Mouse (Mus musculus) urinary bladder, adult 18-20 months (tissue): ENCODE measurements at regions not wholly inside any gene's neighbourhood (a gene's known extent, or its start where the extent isn't known, plus 50 kb on each side); places are given as distances from the start of the nearest gene placed in this dataset.
"Not testable (repeated sequence)": the region's sequence is repeated elsewhere in the genome, so short reads cannot be mapped to it uniquely, and the experiment has no call there.

ENCODE experiments used
- DNase-seq, 2 experiments: peaks; one replicate each; pipeline ENCODE4 v3.0.0; 2022; ENCODE audit warnings: low spot score in 2 of 2, mixed read lengths in 2 of 2

DNA sequence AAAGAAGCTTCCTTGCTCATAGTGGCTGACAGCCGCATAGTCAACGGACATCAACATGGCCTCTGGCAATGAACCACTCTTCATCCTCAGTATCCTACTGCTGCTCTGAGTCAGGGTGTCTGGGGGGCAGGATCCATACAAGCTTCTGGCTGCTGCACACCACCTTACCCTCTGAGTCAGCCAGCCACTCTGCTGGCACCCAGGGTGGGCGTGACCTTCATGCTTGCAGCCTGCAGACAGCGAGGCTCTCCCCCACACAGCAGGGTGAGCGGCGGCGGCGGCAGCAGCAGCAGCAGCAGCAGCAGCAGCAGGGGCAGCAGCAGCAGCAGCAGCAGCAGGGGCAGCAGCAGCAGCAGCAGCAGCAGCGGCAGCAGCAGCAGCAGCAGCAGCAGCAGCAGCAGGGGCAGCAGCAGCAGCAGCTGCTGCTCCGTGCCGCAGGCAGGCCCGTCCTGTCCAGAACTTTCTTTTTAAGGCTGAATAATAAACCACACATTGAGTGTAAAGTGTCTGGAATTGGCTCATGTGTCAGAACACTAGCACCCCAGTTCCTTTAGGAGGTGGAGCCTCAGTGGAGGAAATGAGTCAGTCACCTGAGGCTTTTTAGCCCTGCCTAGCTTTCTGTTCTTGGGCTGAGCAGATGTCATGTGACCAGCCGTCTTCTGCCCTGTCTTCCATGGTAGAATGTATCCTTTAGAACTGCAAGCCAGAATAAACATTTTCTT is 186.3 kb downstream of the 1810013L24Rik start:
- no peak for DNase-seq

DNA sequence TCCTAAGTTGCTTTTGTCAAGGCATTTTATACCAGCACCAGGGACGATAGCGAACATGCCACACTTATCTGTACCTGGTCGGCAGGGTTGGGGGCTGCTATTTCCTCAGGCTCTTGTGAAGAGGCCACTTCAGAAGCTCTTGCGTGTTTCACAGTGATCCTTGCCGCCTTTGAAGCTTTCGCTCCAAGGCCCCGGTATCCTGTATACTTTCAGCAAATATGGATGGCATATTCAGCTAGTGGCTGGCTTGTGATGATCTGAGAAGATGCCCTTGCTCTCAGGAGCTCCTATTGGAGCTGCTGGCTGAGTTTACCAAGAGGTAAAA is 186.8 kb downstream of the 1810013L24Rik start:
- no peak for DNase-seq

DNA sequence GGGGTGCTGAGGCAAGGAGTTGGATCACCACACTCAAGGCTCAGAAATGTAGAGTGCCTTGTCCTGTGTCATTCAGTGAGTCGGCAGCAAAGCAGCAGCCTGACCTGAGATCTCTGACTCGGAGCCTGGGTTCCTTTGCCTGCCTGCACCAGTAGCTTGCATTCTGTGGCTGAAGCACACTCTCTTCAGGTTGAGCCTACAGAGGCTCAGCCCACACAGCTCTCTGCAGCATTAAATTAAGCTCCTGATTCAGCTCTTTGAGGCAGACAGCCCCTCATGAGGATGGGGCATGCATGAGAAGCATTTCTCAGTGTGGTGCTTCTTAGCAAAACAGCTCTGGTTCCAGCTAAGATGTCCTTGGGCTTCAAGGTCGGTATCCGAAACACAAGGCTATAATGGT is 200.8 kb downstream of the 1810013L24Rik start:
- no peak for DNase-seq

DNA sequence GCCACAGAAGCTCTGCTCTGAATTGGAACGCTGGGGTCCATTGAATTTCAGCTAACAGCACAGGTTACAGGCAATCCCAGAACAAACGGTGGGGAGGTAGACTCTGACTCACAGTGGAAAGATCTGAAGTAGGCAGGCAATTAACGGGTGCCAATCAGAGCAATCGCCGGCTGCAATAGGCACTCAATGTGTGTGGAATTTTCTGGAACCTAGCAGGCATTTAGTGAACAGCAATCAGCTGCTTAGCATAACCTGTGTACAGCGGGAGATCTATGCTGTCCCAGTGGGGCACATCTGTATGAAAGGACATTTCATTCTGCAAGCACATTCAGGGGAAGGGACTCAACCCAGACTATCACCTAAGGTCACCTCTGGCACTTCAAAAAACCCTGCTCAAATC is 213.4 kb downstream of the 1810013L24Rik start:
- no peak for DNase-seq

DNA sequence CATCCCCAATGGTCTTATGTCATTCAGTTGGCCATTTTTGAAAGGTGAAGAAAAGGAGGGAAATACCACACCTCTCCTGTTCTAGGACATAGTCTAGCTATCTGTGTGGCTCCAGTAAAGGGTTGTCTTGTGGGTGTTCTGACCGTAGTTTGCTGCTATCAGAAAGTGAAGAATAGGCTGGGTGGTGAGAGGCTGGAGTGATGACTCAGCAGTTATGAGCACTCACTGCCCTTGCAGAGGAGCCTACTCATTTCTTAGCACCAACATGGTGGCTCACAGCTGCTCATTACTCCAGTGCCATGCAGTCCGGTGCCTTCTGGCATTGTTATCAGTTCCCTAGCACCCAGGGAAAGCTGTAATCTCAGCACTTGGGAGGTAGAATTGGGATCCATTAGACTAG is 217.0 kb downstream of the 1810013L24Rik start:
- no peak for DNase-seq

DNA sequence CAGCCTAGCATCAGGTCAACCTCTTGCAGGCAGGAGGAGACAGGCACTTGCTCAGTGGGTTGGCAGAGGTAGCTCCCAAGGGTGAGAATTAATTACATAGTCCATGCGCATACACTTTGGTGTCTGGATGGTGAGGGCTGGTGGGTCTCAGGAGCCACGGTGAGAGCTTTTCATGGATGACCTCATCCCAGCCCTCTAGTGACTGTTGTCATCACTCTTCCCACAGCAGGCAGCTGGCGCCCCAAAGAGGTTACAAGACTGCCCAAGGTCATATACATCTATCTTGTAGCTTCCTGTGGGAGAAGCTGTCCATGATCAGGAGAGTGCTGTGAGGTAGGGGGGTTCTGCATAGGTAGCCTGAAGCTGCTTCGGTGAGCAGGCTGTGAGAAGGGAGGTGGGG is 224.5 kb downstream of the 1810013L24Rik start:
- DNase-seq: no peak

DNA sequence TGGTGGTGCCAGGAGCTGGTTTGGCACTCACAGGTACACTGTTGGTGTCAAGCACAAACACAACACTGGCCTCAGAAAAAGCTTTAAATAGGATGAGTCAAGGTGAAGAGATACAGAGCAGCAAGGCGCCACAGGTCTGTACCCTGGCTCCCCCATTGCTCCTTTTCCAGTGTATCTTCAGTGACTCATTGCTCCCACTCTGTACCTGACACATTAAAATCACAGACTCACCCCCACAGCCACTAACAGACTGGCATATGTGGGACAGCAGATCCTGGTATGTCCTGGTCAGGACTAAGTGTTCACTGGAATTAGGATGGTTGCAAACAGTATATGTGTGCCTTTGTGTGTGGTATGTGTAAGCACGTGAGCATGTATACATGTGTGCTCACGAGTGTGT is 226.5 kb downstream of the 1810013L24Rik start:
- no peak for DNase-seq

DNA sequence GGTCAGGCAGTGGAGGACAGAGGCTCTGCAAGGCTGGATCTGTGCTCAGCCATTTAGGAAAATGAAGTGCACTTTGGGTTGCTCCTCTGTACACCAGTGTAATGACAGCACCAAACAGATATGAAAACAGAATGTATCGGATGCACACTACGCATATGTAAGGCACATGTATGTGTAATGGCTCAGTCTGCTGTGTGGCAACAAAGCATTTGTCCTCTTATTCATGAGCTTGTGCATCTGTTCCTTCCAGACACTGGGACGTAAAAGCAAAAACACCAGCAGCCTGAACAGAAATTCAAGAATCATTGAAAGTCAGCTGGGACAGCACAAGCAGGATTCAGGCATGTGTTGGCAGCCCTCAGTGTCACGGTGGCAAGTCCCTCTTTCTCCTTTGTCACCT is 241.6 kb downstream of the 1810013L24Rik start:
- DNase-seq: no peak

DNA sequence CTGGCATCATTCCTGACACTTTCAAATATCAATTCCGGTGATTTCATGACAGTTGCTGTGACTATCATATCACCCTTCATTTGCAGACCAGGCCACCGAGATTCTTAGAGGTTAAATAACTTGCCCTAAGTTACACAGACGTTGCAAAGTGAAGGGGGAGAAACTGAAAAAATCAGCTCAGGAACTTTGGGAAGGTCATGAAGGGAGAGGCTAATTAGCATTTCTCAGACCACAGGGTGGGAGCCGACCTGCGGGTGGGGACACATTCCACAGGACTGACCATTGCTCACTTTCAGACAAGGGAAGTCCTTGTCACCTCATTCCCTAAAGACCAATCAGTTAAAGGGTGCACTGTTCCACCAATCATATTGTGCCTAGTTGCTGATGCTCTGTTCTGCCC is 242.1 kb downstream of the 1810013L24Rik start:
- not testable (repeated sequence) for DNase-seq

DNA sequence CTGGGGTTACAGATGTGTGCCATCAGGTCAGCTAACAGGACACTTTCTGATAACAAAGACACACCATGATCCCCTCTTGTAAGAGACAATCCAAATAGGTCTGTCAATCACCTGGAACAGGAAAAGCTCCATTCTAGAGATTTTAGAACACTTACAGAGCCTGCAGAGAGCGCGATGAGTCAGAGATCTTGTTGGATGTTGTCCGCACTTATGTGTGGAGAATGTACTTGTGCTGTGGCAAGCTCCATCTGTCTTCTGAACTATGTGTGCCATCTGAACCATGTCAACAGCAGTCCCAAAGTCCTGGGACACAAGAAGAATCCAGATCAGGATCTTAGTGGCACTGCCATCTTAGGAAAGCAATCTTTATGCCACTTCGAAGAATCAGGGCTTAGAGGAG is 244.4 kb downstream of the 1810013L24Rik start:
- no peak for DNase-seq

DNA sequence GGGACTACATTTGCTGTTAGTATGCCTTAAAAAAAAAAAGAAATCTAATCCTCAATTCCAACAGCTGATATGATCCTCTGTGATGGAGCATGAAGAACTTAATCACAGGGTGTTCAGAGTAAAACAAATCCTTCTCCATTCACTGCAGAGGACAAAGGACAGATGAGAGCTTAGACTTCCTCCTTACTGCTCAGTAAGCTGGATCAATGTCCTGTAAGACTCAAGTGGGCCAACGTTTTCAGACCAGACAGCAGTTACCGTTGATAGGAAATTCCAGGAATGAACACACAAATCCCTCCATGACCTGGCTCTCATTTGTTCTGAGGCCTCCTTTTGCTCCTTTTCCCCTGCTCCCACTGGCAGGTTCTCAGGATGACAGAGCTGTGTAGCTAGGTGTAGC is 247.6 kb downstream of the 1810013L24Rik start:
- DNase-seq: no peak

DNA sequence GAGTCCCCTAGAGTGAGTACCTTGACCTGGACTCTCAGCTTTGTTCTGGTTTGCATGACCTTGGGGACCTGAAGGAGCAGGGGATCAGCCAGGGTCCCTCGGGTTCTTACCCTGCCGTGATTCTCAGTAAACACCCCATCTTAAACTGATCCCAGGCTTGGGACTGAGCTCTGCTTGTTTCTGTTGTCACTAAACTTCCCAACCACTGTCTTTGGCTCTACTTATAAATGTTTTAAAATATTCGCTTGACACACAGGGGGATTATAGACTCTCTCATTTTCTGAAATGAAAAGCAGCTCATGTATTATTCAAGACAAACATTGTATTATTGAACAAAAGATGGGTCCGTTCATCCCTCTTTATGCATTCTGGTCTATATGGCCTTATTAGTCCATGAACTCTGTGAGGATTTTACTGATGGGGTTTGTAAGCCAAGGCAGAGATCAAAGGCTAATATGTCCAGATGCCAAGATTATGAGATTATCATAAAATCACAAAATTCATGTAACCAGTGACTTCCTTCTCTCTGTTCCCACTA is 248.6 kb downstream of the 1810013L24Rik start:
- DNase-seq: no peak

DNA sequence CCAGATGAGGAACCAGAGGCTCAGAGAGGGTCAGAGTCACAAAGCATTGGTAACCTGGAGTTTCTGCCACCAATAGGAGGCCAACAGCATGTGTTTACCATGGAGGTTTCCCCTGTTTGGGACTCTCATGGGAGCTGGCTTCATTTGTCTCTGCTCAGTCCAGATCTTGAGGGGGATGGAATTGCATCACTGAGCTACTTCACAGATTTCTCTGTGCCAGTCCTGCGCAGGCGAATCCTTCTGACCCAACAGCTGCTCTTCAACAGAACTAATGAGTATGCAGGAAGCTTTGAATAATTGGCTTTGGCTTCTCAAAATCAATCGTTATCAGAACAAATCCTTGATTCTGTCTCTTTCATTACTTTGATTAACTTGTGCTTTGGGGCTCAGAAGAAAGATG is 253.1 kb downstream of the 1810013L24Rik start:
- DNase-seq: no peak

DNA sequence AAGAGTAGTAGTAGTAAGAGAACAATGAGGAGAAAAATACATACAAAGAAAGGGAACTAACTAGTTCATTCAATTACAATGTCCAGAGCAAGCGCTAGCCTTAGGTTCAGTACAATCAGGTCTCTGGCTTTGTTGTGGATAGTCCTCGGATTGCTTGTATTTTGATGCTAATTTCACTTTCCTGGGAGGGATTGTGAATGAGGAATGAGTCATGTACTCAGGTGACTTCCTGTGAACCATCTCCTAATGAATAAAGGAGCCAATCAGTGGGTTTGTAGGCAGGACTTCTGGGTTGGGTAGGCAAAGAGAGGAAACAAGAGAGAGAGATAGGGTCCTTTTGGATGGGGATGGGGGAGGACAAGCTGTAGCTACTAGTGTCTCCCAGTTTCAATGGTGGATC is 253.8 kb downstream of the 1810013L24Rik start:
- DNase-seq: no peak

DNA sequence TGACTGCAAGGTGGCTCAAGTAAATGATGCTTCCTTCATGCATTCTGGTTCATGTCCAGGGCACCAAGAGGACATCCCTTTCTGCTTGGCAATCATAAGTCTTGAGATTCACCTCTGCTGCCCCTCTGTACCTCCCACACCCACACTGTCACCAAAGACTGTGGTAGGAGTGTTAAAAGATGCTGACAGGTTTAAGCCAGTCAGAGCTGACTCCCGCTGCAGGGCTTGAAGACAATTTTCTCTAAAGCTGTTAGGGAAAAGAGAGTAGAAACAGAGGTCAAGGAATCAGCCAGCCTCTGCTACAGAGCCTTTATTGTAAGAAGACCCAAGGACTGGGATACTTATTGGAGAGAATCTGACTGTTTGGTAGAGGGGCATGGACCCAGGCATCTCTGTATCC is 254.7 kb downstream of the 1810013L24Rik start:
- DNase-seq: no peak

DNA sequence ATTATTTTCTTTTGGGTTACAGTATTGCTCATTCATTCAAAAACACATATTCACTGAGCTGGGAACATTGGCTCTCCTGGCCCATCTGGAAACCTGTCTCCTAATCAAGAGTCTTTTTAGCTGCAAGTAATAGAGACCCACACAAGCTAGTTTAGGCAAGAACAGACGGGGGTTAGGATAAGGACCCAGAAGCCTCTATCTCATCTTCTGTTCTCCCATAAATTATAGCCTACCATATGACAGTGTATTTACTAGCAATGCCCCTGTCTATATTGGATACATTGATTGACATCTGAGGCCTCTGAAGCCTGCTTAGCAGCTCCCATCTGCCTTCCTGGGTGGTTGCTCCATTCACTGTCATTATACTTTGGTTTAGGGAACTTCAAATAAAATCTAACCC is 255.2 kb downstream of the 1810013L24Rik start:
- no peak for DNase-seq

DNA sequence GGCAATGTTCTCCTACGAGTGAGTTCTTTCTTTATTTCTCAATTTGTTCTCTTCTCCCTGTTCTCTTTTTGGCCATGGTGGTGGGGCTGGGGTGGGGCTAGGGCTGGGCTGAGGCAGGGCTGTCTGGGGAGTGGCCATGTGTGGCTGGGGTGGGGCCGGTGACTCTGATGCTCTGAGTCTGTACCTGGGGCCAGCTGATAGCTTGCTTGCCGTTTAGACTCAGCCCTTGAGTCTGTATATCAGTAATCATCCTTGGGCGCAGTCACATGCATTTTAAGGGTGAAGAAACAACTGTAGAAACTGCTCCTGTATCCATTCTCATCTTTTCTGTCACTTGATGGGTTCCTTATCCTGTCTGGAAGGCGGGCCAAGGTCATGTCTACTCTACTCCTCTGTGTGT is 256.1 kb downstream of the 1810013L24Rik start:
- no peak for DNase-seq

DNA sequence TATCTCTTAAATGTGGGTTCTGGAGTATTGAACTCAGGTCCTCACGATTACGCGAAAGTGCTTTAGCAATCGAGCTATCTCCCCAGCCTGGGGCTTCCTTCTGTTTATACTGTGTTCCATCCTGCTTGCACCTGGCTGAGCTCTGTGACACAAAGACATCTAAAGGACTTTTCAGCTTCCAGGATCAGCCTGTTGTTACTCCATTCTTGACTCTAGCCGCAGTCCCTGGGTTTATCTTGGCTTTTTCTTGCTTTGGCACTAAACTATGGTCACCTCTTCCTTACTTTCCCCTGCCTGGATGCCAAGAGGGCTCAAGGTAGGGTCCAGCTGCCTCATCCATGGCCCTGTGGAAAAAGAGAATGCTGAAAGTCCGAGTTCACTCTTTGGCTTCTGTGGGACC is 261.9 kb downstream of the 1810013L24Rik start:
- DNase-seq: no peak

DNA sequence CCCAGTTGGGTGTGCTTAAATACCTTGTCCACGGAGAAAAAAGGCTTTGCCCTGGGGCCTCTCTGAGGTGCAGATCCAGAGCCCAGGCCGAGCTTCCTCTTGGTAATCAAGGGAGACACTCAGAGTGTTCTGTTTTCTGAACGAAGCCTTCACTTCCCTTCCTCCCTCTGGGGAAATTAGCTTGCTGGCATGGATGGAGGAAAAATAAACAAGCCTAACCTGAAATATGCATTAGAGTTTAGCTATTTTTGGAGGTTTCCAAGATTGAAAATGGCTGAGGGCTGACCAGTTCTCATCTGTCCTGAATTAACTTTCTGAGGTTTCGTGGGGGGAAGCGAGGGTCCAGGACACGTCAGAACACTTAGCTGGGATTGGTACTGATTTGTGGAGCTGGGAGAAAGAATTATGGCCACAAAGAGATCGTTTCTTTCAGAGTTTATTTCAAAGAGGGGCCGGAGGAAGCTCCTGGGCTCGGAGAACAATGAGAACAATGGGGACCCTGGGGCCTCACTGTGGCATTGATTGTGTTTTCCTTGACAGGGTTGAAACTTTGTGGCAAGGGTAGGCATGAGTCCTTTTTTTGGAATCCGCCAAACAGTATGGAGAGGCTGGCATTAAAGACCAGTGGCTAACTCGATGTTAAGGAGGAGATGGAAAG is 262.4 kb downstream of the 1810013L24Rik start:
- DNase-seq: no peak

DNA sequence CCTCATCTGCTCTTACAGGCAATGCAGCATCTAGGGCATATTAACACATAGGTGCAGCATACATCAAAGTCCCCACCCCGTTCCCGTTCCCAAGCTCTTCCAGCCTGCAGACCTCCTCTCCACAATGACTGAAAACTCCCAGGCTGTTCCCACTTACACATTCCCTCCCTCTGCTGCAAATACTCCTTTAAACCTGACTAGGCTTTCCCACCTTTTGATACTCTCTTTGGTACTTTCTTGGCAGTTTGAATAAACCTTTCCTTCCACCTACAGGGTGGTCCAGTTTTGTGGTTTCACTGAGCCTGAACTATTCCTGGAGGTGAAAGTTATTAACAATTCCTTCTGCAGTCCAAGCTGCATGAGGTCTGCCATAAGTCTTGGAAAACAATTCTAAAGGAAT is 263.7 kb downstream of the 1810013L24Rik start:
- DNase-seq: no peak

DNA sequence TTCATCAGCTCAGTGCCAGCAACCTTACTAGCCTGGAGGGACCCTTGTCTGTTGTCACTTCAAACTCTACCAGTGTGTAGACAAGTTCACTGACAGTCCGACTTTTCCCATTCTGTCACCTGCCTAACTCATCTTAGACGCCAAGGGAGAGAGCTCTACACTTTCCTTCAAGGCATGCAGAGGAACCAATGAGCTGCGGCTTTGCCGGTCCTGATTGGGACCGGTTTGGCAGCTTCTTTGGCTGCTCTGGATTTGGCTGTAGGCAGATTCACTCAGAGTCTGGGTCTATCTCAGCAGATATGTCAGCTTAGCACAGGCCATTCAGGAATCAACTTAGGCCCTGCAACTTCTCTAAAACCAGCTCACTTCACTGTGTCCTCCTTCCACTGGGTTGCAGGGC is 264.3 kb downstream of the 1810013L24Rik start:
- no peak for DNase-seq

DNA sequence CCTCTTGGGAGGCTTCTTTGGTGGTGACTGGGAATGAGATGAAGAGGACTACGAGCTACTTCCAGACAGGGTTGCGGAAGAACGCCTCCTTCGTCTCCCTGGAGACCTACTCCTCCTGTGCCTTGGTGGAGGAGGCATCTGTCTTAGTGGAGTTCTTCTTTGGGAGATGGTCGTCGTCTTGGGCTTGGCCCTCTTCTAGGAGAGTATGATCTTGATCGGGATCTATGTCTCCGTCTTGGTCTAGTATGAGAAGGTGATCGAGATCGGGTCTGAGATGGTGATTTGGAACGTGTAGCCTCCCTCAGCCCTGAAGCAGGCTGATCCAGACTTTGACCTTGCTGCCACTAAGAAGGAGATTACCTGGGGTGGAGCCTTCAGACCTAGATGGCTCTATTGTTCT is 276.3 kb downstream of the 1810013L24Rik start:
- no peak for DNase-seq

DNA sequence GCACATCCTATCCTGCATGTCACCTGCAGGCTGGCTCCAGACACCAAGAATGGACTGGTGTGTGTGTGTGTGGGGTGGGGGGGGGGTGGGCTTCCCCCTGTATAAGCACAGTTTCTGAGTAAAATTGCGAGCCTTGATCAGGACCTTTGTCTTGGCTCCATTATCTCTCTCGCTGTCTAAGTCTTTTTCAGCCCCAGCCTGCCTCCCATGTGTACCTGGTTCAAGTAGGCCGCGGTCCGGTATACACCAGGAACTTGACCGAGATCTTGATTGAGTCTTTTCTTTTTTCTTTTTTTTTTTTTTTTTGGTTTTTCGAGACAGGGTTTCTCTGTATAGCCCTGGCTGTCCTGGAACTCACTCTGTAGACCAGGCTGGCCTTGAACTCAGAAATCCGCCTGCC is 276.8 kb downstream of the 1810013L24Rik start:
- not testable (repeated sequence) for DNase-seq

DNA sequence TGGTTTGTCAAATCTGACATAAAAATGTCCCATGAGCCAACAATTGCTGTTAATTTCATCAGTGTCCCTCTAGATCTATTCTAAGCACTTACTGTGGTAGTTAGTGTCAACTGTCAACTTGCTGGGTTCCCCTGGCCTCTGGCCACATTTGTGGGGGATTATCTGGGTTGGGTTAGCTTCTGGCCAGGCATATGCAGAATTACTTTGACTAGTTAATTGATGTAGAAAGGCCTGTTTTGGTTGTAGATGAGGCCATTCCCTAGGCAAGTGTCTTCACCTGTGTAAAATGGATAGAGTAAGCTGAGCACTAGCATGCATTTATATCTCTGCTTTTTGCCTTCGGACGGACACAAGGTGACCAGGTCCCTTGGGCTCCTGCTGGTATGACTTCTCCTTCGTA is 283.9 kb downstream of the 1810013L24Rik start:
- no peak for DNase-seq
